Mouse (Mus musculus) forebrain, embryonic 14.5 days (tissue): Measurements from ENCODE around the gene Rnaseh2b. TPM values are rescaled to one million over a fixed set of nuclear protein-coding genes. Genes with fewer than 3 reads are reported as not detected.

Source experiments
- ATAC-seq: fragments of 200-750 bp; cut with Nextera tagmentation; 2 replicates; pipeline ENCODE4 v1.8.0; 2017; ENCODE audit warnings: mild to moderate bottlenecking, moderate library complexity
- DNase-seq: peaks from one replicate; pipeline ENCODE4 v3.0.0-alpha.2; 2015; ENCODE audit warnings: low spot score
- H3K27ac ChIP-seq: fragments of 300-500 bp; sonication (generic); 2 replicates; pipeline ENCODE4 v1.5.1; 2014; ENCODE audit warnings: low read depth, mild to moderate bottlenecking, control low read depth, low read length, moderate library complexity
- H3K27me3 ChIP-seq: fragments of 300-500 bp; sonication (generic); replicated peaks from 2 replicates; pipeline ENCODE4 v1.6.1; 2014; ENCODE audit warnings: low read length, control low read depth, mixed read lengths; ENCODE audit not compliant: control insufficient read depth, insufficient read depth
- H3K36me3 ChIP-seq: fragments of 300-500 bp; sonication (generic); 2 replicates; pipeline ENCODE4 v1.6.1; 2014; ENCODE audit warnings: low read length, control low read depth; ENCODE audit not compliant: control insufficient read depth, insufficient read depth
- H3K4me1 ChIP-seq: fragments of 300-500 bp; sonication (generic); 2 replicates; pipeline ENCODE4 v1.6.1; 2014; ENCODE audit warnings: antibody characterized with exemption, low read length, control low read depth; ENCODE audit not compliant: control insufficient read depth, insufficient read depth
- H3K4me2 ChIP-seq: fragments of 300-500 bp; sonication (generic); 2 replicates; pipeline ENCODE4 v1.6.1; 2014; ENCODE audit warnings: mild to moderate bottlenecking, control low read depth, low read length
- H3K4me3 ChIP-seq: fragments of 300-500 bp; sonication (generic); 2 replicates; pipeline ENCODE4 v1.5.1; 2014; ENCODE audit warnings: low read depth, low read length, control low read depth
- H3K9ac ChIP-seq: fragments of 300-500 bp; sonication (generic); 2 replicates; pipeline ENCODE4 v1.6.1; 2014; ENCODE audit warnings: mild to moderate bottlenecking, low read length, control low read depth, moderate library complexity
- H3K9me3 ChIP-seq: fragments of 300-500 bp; sonication (generic); replicated peaks from 2 replicates; pipeline ENCODE4 v1.6.1; 2016; ENCODE audit warnings: low read length, control low read depth, mixed read lengths; ENCODE audit not compliant: control insufficient read depth
- WGBS: fragments of 180-500 bp; shearing (Covaris S2); extraction: QIAGEN DNeasy Blood & Tissue Kit; methylation state at CpG from one replicate; pipeline ENCODE4 v1.1.7; 2014; 5-methylcytosine and 5-hydroxymethylcytosine counted together
- polyA plus RNA-seq: library from polyadenylated mRNA; unstranded; fragments of >200 nt; fragmentation: Nextera tagmentation; extraction: Ambion mirVana; gene quantifications from 2 replicates; pipeline ENCODE4 v1.2.1, GENCODE M21; 2014

The Rnaseh2b gene
- polyA plus RNA-seq, 1 experiment from 2014 or later = 82.6 TPM

DNA sequence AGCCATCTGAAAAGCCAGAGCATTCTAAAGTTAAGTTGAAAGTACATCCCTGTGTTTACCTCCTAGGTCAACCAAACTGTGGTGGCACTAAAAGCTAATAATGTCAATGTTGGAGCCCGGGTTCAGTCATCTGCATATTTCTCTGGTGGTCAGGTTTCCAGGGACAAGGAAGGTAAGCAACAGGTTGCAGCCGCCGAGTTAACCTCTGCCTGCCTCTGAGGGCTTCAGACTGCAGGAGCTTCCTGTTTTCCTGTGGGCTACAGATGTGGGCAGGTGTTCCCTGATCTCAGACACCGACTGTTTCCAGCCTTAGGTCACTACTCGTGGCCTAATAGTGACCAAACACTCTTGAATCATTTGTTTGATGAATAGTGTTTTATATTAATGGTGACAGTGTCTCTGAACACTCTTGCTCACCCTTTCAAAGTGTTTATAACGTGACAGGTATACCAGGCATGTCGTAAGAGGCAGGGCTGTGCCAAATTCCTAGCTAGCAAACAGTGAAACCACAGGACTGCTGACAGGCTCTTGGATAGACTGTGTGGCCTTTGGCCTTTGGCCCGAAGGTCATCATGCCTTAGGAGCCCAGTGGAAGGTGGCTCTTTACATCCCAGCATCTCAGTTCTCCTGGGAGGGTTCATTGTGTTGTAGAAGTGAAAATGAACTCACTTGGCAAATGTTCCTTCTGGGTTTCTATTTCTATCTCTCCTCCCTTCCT is 69.0 kb downstream of the Rnaseh2b start:
- peaks cover 30% of the 10 kb centered on the region; the same call in 1 of the 2 replicates for H3K36me3 ChIP-seq
- ATAC-seq (no peak), DNase-seq (no peak)
- H3K27me3 ChIP-seq = no peaks in the 10 kb centered on the region
- WGBS = 87% methylated on average over 8 of the region's 8 CpGs
- no peak overlapping the region for H3K27ac ChIP-seq
- no peaks in the 10 kb centered on the region for H3K9me3 ChIP-seq
- no peak overlapping the region for H3K4me2 ChIP-seq
- no peak overlapping the region for H3K4me3 ChIP-seq
- no peak overlapping the region for H3K9ac ChIP-seq
- H3K4me1 ChIP-seq = no peaks in the 10 kb centered on the region

DNA sequence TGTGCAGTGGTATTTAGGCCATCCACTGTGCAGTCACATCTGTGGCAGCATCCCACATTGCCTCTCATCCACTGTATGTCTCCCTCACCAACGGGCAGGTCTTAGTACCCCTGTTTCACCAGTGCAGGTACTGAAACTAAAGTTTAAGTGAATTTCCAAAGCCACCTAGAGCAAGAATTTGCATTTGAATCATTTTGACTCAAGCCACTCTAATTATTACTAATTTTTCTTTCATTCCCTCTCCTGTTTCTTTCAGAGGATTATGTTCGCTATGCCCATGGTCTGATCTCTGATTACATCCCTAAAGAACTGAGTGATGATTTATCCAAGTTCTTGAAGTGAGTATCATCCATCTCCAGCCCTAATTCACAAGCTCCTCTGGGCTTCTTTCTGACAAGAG is 71.4 kb downstream of the Rnaseh2b start:
- H3K36me3 ChIP-seq = peaks cover 41% of the 10 kb centered on the region
- H3K27ac ChIP-seq = no peak overlapping the region
- no peak for ATAC-seq
- no peaks in the 10 kb centered on the region for H3K27me3 ChIP-seq
- H3K9ac ChIP-seq = no peak overlapping the region
- no peak overlapping the region for H3K4me2 ChIP-seq
- H3K4me3 ChIP-seq = no peak overlapping the region
- no peaks in the 10 kb centered on the region for H3K9me3 ChIP-seq
- DNase-seq = no peak
- H3K4me1 ChIP-seq = no peaks in the 10 kb centered on the region
- WGBS = 88% methylated on average over 2 of the region's 2 CpGs

DNA sequence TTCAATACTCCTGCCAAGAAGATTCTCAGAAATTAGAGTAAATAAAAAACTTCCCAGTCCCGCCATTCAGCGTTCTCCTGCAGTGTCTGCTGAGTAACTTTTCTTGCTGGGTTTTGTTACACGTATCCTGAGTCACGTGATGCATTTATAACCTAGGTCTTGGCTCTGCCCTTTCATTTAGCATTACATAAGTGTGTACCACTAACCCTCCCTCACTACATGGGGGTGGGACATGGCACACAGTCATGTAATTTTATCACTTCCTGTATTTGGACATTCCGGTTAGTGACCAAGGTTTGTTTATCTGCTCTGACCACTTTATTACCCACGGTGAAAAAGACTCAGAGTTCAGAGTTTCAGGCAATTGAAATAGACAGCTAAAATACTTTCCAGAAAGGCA is 78.4 kb downstream of the Rnaseh2b start:
- Histone ChIP-seq H3K4me2 (no peak overlapping the region), H3K27ac (no peak overlapping the region), H3K9ac (no peak overlapping the region), H3K4me3 (no peak overlapping the region), H3K9me3 (no peaks in the 10 kb centered on the region), H3K4me1 (peaks cover 7% of the 10 kb centered on the region; the same call in 1 of the 2 replicates), H3K27me3 (no peaks in the 10 kb centered on the region), H3K36me3 (peaks cover 38% of the 10 kb centered on the region)
- DNase-seq (no peak), ATAC-seq (no peak)
- 89% methylated on average over 6 of the region's 6 CpGs for WGBS

DNA sequence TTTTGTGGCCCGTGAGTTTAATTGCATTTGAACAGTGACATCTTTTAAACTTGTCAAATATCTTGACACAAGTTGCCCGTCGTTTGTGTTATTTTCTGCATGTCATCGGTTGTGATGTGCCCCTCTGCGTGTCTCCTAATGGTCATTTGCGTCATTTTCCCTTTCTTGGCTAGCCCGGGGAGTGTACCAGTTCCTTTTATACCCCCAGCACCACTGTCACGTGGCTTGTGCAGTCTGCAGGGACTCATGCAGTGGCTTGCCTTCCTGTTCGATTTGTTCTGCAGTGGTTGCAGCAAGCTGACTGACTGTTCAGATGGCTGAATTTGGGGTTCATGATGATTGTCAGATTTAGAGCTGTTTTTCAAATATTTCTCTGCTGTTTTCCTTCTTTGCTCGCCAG is 81.6 kb downstream of the Rnaseh2b start:
- Histone ChIP-seq H3K9me3 (no peaks in the 10 kb centered on the region), H3K9ac (no peak overlapping the region), H3K36me3 (peaks cover 25% of the 10 kb centered on the region), H3K27ac (no peak overlapping the region), H3K4me1 (peaks cover 8% of the 10 kb centered on the region; the same call in 1 of the 2 replicates), H3K4me3 (no peak overlapping the region), H3K4me2 (no peak overlapping the region), H3K27me3 (no peaks in the 10 kb centered on the region)
- DNase-seq (no peak), ATAC-seq (no peak)
- WGBS = 78% methylated on average over 10 of the region's 10 CpGs

DNA sequence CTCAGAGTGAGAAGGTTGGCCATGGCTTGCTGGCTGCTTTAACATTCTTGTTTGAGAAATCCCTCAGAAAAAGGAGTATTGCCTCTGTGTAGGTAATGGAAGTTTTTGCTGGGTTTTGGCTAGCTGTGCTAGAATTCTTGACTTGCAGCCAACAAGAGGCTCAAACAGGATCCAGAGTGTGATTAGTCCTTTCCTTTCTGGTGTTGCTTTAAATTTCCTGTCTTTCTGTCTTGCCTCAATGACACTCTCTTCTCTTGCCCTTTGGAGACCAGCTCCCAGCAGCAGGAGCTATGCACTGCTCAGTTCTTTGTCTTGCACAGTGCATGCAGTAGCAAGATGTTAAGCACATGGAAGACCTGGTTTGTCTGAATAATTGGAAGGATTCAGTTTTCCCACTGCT is 83.3 kb downstream of the Rnaseh2b start:
- H3K9ac ChIP-seq = no peak overlapping the region

DNA sequence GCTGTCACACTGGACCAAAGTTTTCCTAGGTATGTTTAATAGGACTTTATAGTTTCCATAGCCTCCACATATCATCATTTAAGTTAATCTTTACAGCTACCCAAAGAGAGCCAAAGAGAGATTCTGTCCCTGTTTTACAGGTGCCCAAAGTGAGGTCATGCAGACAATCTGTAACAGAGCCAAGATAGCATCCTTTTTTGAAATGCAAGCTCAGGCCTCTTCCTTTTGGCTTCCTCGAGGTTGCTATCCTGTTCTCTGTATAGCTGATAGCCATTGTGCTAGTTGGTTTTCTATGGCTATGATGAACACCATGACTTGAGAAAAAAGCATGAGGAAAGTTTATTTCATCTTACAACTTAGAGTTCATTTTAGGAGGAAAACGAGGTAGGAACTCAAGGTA is 83.7 kb downstream of the Rnaseh2b start:
- no peak overlapping the region for H3K4me3 ChIP-seq
- WGBS = 84% methylated on average over 2 of the region's 2 CpGs
- H3K4me2 ChIP-seq = no peak overlapping the region
- H3K9ac ChIP-seq = no peak overlapping the region
- 0 out of 2 replicates have a peak, but pooled peaks cover 4% of the 10 kb centered on the region for H3K4me1 ChIP-seq
- H3K9me3 ChIP-seq = no peaks in the 10 kb centered on the region
- H3K36me3 ChIP-seq = peaks cover 16% of the 10 kb centered on the region
- ATAC-seq (no peak), DNase-seq (no peak)
- H3K27ac ChIP-seq = no peak overlapping the region
- H3K27me3 ChIP-seq = no peaks in the 10 kb centered on the region

More for the DNA sequence above, 83.3 kb downstream of the Rnaseh2b start:
- no peak overlapping the region for H3K27ac ChIP-seq
- peaks cover 16% of the 10 kb centered on the region for H3K36me3 ChIP-seq
- H3K9me3 ChIP-seq = no peaks in the 10 kb centered on the region
- ATAC-seq (0 out of 2 replicates have a peak, but pooled peaks have one; percentile 12), DNase-seq (peak; percentile 61)
- H3K4me1 ChIP-seq = 0 out of 2 replicates have a peak, but pooled peaks cover 4% of the 10 kb centered on the region
- H3K27me3 ChIP-seq = no peaks in the 10 kb centered on the region
- H3K4me2 ChIP-seq = no peak overlapping the region
- no peak overlapping the region for H3K4me3 ChIP-seq

DNA sequence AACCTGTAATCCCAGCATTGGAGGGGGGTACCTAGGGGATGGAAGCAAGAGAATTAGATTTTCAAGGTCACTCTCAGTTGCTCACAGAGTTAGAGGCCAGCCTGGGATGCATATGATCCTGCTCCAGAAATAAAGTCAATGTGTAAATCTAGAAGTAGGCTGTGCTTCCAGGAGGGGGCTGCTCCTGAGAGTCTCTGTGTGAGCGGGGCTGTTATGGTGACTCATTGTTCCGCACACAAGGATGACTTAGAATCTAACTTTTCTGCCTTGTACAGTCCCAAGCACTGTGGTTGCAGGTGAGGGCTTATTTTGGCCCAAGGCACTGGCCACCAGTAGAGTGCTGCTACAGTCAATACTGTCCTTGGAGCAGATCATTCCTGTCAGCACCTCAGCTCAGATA is 87.0 kb downstream of the Rnaseh2b start:
- WGBS = 96% methylated on average over 2 of the region's 2 CpGs
- DNase-seq (no peak), ATAC-seq (no peak)
- H3K27ac ChIP-seq = no peak overlapping the region
- H3K4me2 ChIP-seq = no peak overlapping the region
- H3K9ac ChIP-seq = no peak overlapping the region
- no peaks in the 10 kb centered on the region for H3K27me3 ChIP-seq
- 0 out of 2 replicates have a peak, but pooled peaks cover 4% of the 10 kb centered on the region for H3K4me1 ChIP-seq
- peaks cover 5% of the 10 kb centered on the region; the same call in 1 of the 2 replicates for H3K36me3 ChIP-seq
- H3K9me3 ChIP-seq = no peaks in the 10 kb centered on the region
- H3K4me3 ChIP-seq = no peak overlapping the region

DNA sequence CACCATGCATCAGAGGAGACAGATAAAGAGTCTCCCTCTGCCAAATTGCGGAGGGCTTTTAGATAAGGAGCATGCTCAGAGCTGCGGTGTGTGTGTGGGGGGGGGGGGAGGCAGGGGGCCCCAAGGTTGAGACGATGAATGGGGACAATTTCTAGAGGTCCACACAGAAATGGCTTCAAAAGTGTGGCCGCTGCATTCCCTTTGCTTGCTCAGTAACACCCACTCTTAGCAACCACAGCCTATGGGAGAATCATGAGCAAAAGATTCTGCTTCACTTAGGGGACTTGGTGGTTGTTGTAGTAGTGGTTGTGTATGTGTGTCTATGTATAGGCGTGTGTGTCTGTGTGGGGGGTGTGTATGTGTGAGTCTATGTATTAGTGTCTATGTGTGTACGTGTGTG is 88.2 kb downstream of the Rnaseh2b start:
- H3K36me3 ChIP-seq = peaks cover 5% of the 10 kb centered on the region; the same call in 1 of the 2 replicates
- H3K9ac ChIP-seq = no peak overlapping the region
- H3K4me2 ChIP-seq = no peak overlapping the region
- H3K9me3 ChIP-seq = no peaks in the 10 kb centered on the region
- no peak overlapping the region for H3K27ac ChIP-seq
- H3K4me3 ChIP-seq = no peak overlapping the region
- H3K27me3 ChIP-seq = no peaks in the 10 kb centered on the region
- 62% methylated on average over 6 of the region's 6 CpGs for WGBS
- H3K4me1 ChIP-seq = 0 out of 2 replicates have a peak, but pooled peaks cover 3% of the 10 kb centered on the region
- DNase-seq (no peak), ATAC-seq (no peak)

DNA sequence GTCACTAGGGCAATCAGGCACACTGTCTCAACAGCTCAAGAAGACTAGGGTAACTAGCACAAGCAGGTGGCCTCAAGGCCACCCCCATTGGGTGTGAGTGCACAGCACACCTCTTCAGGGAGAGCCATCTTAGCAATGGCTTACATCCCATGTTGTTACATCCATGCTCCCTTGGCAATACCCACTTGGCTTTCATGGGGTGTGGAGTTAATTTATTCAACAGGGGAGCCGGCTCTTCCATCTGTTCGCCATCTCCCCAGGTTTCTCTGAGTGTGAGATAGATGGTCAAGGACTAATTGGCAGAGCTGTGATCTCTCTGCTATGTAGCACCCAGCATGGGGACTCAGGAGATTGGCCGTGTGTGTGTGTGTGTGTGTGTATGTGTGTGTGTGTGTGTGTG is 90.7 kb downstream of the Rnaseh2b start:
- 62% methylated on average over 3 of the region's 3 CpGs for WGBS
- peaks cover 2% of the 10 kb centered on the region; the same call in 1 of the 2 replicates for H3K36me3 ChIP-seq
- no peaks in the 10 kb centered on the region for H3K9me3 ChIP-seq
- no peaks in the 10 kb centered on the region for H3K27me3 ChIP-seq
- no peak overlapping the region for H3K4me2 ChIP-seq
- no peak overlapping the region for H3K9ac ChIP-seq
- ATAC-seq (peak; percentile 60; the same call in 1 of the 2 replicates), DNase-seq (peak; percentile 68)
- H3K4me3 ChIP-seq = no peak overlapping the region
- no peak overlapping the region for H3K27ac ChIP-seq
- no peaks in the 10 kb centered on the region for H3K4me1 ChIP-seq
